Mouse (Mus musculus): ENCODE results near the gene Mad2l2.

DNA sequence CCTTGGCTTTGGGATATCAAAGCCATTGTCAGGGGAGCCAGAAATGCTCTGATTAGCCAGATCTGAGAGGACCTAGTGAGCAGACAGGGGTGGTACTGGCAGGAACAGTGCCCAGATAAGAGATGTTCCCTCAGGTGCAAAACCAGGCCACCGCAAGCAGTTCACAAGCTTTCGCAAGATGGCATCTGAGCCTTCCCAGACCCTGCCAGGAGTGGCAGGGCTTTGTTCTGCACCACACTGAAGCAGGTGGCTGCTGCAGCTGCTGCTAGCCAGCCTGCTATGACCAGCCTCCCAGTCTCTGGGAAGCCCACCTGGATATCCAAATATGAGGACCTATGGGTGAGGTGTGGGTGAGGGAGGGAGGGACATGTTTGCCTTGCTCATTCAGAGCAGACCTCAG is 32.2 kb upstream of the Mad2l2 start:
- TF ChIP-seq EP300 (IDR thresholded peaks at IDR 0.05; ENCODE audit: low read depth) (no peak), CTCF (IDR thresholded peaks at IDR 0.05; ENCODE audit: low read depth) (no peak)

Measured in liver, postnatal 0 days (tissue).